Mouse (Mus musculus) thymus, adult 2 months (tissue): Measurements from ENCODE around the gene Mef2c.

Experiments
- CTCF ChIP-seq: fragments of 200-500 bp; IDR thresholded peaks from 2 replicates; pipeline ENCODE4 v1.5.1; 2012; ENCODE audit warnings: mild to moderate bottlenecking, control low read depth, low read length, moderate library complexity, borderline replicate concordance; ENCODE audit not compliant: control insufficient read depth, poor library complexity, insufficient read depth; ENCODE audit errors: extremely low read depth
- POLR2A ChIP-seq: fragments of 200-500 bp; IDR thresholded peaks from 2 replicates; pipeline ENCODE4 v1.6.1; 2012; ENCODE audit warnings: mild to moderate bottlenecking, low read length, control low read depth, moderate library complexity; ENCODE audit not compliant: control insufficient read depth, poor library complexity, insufficient read depth; ENCODE audit errors: extremely low read depth

- no peak for TF ChIP-seq POLR2A
- TF ChIP-seq CTCF, result no peak
Measured at GRCm38 (mm10) chr13:83580856-83581255, 77.0 kb downstream of the Mef2c start.
